Mouse (Mus musculus) liver, embryonic 11.5 days (tissue): Measurements from ENCODE around the gene Xrcc6. TPM values are rescaled to one million over a fixed set of nuclear protein-coding genes. Genes with fewer than 3 reads are reported as not detected.

Experiments used
- ATAC-seq: fragments of 200-750 bp; cut with Nextera tagmentation; replicated peaks from 2 replicates; pipeline ENCODE4 v1.8.0; 2017; ENCODE audit warnings: moderate number of reproducible peaks, mild to moderate bottlenecking, moderate TSS enrichment, moderate library complexity; ENCODE audit not compliant: low FRiP score
- DNase-seq: peaks from one replicate; pipeline ENCODE4 v3.0.0-alpha.2; 2017; ENCODE audit warnings: low spot score
- H3K27ac ChIP-seq: fragments of 300-500 bp; sonication (generic); 2 replicates; pipeline ENCODE4 v1.5.1; 2014; ENCODE audit warnings: mild to moderate bottlenecking, low read depth, low read length, control low read depth
- H3K27me3 ChIP-seq: fragments of 300-500 bp; sonication (generic); replicated peaks from 2 replicates; pipeline ENCODE4 v1.6.1; 2014; ENCODE audit warnings: low read length, mixed read lengths; ENCODE audit not compliant: control insufficient read depth, insufficient read depth
- H3K36me3 ChIP-seq: fragments of 300-500 bp; sonication (generic); 2 replicates; pipeline ENCODE4 v1.6.1; 2014; ENCODE audit warnings: mild to moderate bottlenecking, low read length, moderate library complexity, mixed read lengths; ENCODE audit not compliant: control insufficient read depth, insufficient read depth
- H3K4me1 ChIP-seq: fragments of 300-500 bp; sonication (generic); replicated peaks from 2 replicates; pipeline ENCODE4 v1.6.1; 2014; ENCODE audit warnings: low read length, mixed read lengths; ENCODE audit not compliant: control insufficient read depth, insufficient read depth
- H3K4me2 ChIP-seq: fragments of 300-500 bp; sonication (generic); 2 replicates; pipeline ENCODE4 v1.6.1; 2014; ENCODE audit warnings: mild to moderate bottlenecking, control low read depth, moderate library complexity
- H3K4me3 ChIP-seq: fragments of 300-500 bp; sonication (generic); 2 replicates; pipeline ENCODE4 v1.5.1; 2014; ENCODE audit warnings: low read depth, low read length, control low read depth
- H3K9ac ChIP-seq: fragments of 300-500 bp; sonication (generic); 2 replicates; pipeline ENCODE4 v1.6.1; 2014; ENCODE audit warnings: low read depth, low read length, control low read depth
- H3K9me3 ChIP-seq: fragments of 300-500 bp; sonication (generic); 2 replicates; pipeline ENCODE4 v1.6.1; 2016; ENCODE audit warnings: low read length, inconsistent platforms, mixed read lengths; ENCODE audit not compliant: control insufficient read depth
- WGBS: fragments of 180-500 bp; shearing (Covaris S2); extraction: QIAGEN DNeasy Blood & Tissue Kit; methylation state at CpG from one replicate; pipeline ENCODE4 v1.1.7; 2014; 5-methylcytosine and 5-hydroxymethylcytosine counted together
- polyA plus RNA-seq: library from polyadenylated mRNA; unstranded; fragments of >200 nt; fragmentation: Nextera tagmentation; extraction: Ambion mirVana; gene quantifications from 2 replicates; pipeline ENCODE4 v1.2.1, GENCODE M21; 2014

Gene Xrcc6
- polyA plus RNA-seq, 1 experiment from 2014 or later, result 133 TPM

DNA sequence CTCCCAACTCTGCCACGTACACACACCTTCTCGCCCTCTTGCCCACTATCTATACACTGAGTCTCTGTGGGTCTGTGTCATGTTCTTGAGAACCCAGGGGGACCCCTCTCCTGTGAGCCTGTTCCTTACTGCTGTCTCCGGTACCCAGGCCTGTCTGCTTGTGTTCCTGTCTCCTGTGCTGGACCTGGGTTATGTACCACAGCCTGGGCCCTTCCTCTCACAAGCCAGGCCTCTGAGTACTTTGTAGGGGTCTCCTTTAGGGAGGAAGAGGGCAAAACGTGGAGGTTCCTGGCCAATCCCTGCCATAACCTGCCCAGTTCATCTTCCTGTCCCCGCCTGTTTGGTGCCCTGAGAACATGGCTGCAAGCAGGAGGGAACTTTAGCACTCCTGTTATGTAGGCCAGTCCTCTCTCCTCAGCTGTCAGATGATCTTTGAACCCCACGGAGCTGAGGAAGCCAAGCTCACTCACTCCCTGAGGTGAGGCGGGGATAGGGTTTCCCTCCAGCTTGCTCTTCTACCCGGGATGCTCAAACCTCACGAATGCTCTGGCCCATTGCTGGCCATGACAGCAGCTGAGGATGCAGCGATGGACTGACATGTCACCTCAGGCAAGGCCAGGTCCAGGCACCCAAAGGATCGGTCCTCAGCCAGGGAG is 38.0 kb upstream of the Xrcc6 start:
- H3K36me3 ChIP-seq, result no peaks in the 10 kb centered on the region; the same call in 1 of the 2 replicates
- no peak for ATAC-seq
- no peak overlapping the region for H3K4me2 ChIP-seq
- H3K4me1 ChIP-seq, result peaks cover 9% of the 10 kb centered on the region
- no peak overlapping the region for H3K27ac ChIP-seq
- WGBS, result 76% methylated on average over 11 of the region's 11 CpGs
- DNase-seq, result no peak
- H3K9ac ChIP-seq, result no peak overlapping the region
- H3K9me3 ChIP-seq, result no peaks in the 10 kb centered on the region
- H3K27me3 ChIP-seq, result no peaks in the 10 kb centered on the region
- no peak overlapping the region for H3K4me3 ChIP-seq

DNA sequence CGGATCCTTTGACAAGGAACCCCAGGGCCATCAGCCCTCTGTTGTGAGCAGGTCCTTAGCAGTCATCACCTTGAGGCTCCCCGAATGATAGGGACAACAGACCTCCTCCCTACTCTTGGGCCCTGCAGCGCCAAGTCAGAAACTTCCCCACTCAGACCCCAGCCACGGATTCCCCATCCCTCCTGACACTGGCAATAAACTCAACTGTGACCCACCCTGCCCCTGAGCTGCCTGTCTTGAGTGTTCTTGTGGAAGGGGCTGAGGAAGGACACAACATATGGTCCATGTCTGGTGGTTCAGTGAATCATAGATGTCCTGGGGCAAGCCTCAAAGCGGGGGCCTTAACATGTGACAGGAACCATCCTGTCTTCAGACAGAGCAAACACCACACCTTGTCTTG is 36.9 kb upstream of the Xrcc6 start:
- Histone ChIP-seq H3K36me3 (no peaks in the 10 kb centered on the region; the same call in 1 of the 2 replicates), H3K4me3 (no peak overlapping the region), H3K4me1 (peaks cover 9% of the 10 kb centered on the region), H3K27me3 (no peaks in the 10 kb centered on the region), H3K4me2 (no peak overlapping the region), H3K9me3 (no peaks in the 10 kb centered on the region), H3K9ac (no peak overlapping the region), H3K27ac (no peak overlapping the region)
- ATAC-seq (no peak), DNase-seq (no peak)
- 90% methylated on average over 5 of the region's 5 CpGs for WGBS

DNA sequence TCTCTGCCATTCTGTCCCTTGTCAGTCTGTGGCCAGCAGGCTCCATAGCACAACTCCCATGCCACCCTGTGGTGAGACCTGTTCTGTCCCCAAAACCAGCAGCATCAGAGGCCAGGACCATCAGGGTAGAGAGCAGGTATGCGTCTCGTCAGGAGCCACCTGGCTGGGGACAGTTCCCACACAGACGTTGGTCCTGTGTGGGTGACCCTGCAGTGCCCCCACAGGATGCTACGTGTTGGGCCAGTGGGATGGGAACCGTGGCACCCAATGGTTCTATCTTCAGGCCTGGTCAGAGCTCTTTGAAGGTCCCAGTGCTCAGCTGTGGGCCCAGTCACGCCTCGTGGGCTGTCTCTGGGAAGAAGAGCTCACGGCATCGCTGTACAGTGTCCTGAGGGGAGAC is 36.5 kb upstream of the Xrcc6 start:
- H3K27me3 ChIP-seq, result no peaks in the 10 kb centered on the region
- H3K27ac ChIP-seq, result no peak overlapping the region
- H3K4me1 ChIP-seq, result peaks cover 9% of the 10 kb centered on the region
- DNase-seq (no peak), ATAC-seq (no peak)
- H3K9ac ChIP-seq, result no peak overlapping the region
- H3K4me3 ChIP-seq, result no peak overlapping the region
- H3K36me3 ChIP-seq, result no peaks in the 10 kb centered on the region; the same call in 1 of the 2 replicates
- H3K4me2 ChIP-seq, result no peak overlapping the region
- no peaks in the 10 kb centered on the region for H3K9me3 ChIP-seq
- WGBS, result 91% methylated on average over 9 of the region's 9 CpGs

DNA sequence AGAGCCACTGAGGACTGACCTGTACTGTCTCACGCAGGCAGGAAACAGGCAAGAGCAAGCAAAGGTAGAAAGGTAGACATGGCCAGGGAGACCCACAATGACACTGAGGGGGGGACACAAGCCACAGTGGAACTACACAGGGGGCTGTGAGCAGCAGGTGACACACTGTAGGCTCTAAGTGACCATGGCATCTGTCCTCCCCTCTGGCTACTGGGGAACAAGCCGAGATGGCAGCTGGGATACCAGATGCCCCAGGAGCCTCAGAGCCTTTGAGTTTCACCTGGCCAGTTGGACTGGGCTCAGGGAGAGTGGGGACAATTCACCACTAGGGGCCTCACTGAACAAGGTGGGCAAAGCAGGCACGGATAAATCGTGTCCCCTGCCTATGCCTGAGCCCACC is 35.3 kb upstream of the Xrcc6 start:
- 88% methylated on average over 4 of the region's 4 CpGs for WGBS
- no peaks in the 10 kb centered on the region for H3K9me3 ChIP-seq
- ATAC-seq (no peak), DNase-seq (no peak)
- H3K4me1 ChIP-seq, result peaks cover 9% of the 10 kb centered on the region
- H3K9ac ChIP-seq, result no peak overlapping the region
- no peak overlapping the region for H3K27ac ChIP-seq
- H3K4me3 ChIP-seq, result no peak overlapping the region
- H3K4me2 ChIP-seq, result no peak overlapping the region
- no peaks in the 10 kb centered on the region for H3K27me3 ChIP-seq
- no peaks in the 10 kb centered on the region; the same call in 1 of the 2 replicates for H3K36me3 ChIP-seq

DNA sequence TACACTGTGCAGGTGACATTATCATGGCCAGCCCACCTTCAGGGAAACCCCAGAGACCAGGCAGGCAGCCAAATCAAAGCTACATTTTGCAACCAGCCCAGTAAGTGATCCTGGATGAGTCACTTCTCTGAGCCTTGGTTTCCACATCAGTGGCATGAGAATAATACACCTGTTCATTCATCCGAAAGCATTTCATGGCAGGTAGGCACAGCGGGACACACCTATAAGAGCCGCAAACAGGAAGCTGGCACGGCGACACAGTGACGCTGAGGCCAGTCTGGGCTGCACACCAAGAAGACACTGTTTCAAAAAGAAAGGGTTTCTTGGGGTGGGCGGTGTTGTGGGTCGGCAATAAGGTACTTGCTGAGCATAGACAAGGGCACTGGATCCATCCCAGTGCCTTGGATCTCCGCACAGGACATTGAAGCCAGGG is 33.5 kb upstream of the Xrcc6 start:
- DNase-seq, result no peak

DNA sequence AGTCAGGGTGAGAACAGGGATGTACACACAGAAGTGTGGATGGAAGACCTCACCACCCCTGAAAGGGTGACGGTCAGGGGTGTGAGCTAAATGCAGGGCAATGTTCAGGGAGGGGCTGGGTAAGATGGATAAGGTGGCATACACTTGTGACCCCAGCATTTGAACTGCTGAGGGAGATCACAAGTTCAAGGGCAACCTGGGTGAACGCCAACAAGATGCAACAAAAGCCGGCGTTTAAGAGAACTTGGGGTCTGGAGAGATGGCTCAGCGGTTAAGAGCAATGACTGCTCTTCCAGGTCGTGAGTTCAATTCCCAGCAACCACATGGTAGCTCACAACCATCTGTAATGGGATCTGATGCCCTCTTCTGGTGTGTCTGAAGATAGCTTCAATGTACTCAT is 32.9 kb upstream of the Xrcc6 start:
- H3K36me3 ChIP-seq, result no peaks in the 10 kb centered on the region; the same call in 1 of the 2 replicates
- H3K9me3 ChIP-seq, result no peaks in the 10 kb centered on the region
- WGBS, result 90% methylated on average over 6 of the region's 6 CpGs
- DNase-seq (no peak), ATAC-seq (no peak)
- no peaks in the 10 kb centered on the region for H3K27me3 ChIP-seq
- H3K27ac ChIP-seq, result no peak overlapping the region
- H3K4me2 ChIP-seq, result no peak overlapping the region
- no peak overlapping the region for H3K4me3 ChIP-seq
- H3K4me1 ChIP-seq, result peaks cover 5% of the 10 kb centered on the region
- H3K9ac ChIP-seq, result no peak overlapping the region

More for the DNA sequence above, 33.5 kb upstream of the Xrcc6 start:
- WGBS, result 94% methylated on average over 9 of the region's 9 CpGs
- no peaks in the 10 kb centered on the region; the same call in 1 of the 2 replicates for H3K36me3 ChIP-seq
- H3K4me1 ChIP-seq, result peaks cover 6% of the 10 kb centered on the region
- no peaks in the 10 kb centered on the region for H3K9me3 ChIP-seq
- no peak overlapping the region for H3K9ac ChIP-seq
- H3K4me3 ChIP-seq, result no peak overlapping the region
- no peak overlapping the region for H3K4me2 ChIP-seq
- ATAC-seq, result no peak
- H3K27me3 ChIP-seq, result no peaks in the 10 kb centered on the region
- no peak overlapping the region for H3K27ac ChIP-seq

DNA sequence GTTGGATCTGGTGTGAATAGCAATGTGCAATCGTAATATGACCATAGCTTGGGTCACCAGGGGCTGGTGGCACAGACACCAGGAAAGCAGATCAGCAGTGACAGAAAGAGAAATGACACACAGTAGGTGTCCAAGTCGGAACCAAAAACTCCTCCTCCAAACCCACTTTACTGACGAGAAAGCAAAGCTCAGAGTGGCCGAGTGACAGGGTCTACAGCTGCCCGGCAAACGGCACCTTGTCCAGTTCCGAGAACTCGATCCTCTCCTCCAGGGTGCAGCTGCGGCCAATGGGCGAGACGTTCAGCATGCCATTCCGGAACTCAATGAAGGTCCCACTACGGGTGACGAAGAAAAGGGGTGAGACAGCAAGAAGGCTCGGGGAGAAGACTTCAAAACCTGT is 32.2 kb upstream of the Xrcc6 start:
- Histone ChIP-seq H3K27me3 (no peaks in the 10 kb centered on the region), H3K27ac (no peak overlapping the region), H3K9me3 (no peaks in the 10 kb centered on the region), H3K4me1 (peaks cover 5% of the 10 kb centered on the region), H3K36me3 (no peaks in the 10 kb centered on the region; the same call in 1 of the 2 replicates), H3K4me2 (no peak overlapping the region), H3K9ac (no peak overlapping the region), H3K4me3 (no peak overlapping the region)
- ATAC-seq, result no peak
- 93% methylated on average over 15 of the region's 15 CpGs for WGBS
- DNase-seq, result no peak

DNA sequence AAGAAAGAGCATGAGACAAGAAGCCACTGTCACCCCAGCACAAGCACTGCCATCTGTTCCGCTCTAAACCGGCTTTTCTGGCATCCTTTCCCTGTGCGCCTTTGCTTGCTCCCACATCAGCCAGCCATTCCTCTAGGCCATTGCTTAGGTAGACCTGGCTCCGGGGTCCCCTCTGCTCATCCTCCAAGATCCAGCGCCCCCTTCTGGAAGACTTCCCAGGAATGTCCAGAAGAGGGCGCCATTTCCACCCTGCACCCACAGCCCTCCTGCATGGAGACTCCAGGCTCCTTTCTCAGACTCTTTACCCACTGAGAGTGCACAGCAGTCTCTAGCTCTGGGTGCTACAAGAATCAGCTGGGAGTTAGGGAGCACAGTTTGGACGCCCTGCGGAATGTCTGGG is 31.2 kb upstream of the Xrcc6 start:
- Histone ChIP-seq H3K27ac (no peak overlapping the region), H3K9me3 (no peaks in the 10 kb centered on the region), H3K4me2 (no peak overlapping the region), H3K4me1 (peaks cover 5% of the 10 kb centered on the region), H3K4me3 (no peak overlapping the region), H3K9ac (no peak overlapping the region), H3K27me3 (no peaks in the 10 kb centered on the region), H3K36me3 (no peaks in the 10 kb centered on the region; the same call in 1 of the 2 replicates)
- 54% methylated on average over 8 of the region's 8 CpGs for WGBS
- ATAC-seq (no peak), DNase-seq (no peak)

DNA sequence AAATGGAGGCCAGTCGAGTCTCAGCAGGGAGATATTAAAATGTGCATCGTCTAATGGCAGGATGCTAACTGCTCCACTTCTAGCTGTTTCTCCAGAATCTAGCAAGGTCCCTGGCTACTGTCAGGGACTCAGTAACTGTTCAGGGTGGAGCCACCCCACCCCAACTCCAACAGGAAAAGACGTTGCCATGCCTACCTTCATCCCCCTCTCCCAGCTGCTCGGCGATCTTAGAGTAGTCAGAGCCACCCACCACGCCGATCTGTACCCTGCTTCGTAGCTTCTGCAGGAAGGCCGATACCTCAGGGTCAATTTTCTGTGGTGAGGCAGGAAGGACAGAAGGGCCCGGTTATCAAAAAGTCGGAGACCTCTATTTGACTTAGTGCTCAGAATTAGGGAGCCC is 30.0 kb upstream of the Xrcc6 start:
- no peak overlapping the region for H3K4me2 ChIP-seq
- no peaks in the 10 kb centered on the region for H3K27me3 ChIP-seq
- no peak overlapping the region for H3K27ac ChIP-seq
- H3K9me3 ChIP-seq, result no peaks in the 10 kb centered on the region
- H3K9ac ChIP-seq, result no peak overlapping the region
- peaks cover 5% of the 10 kb centered on the region for H3K4me1 ChIP-seq
- no peaks in the 10 kb centered on the region; the same call in 1 of the 2 replicates for H3K36me3 ChIP-seq
- 83% methylated on average over 11 of the region's 11 CpGs for WGBS
- DNase-seq (no peak), ATAC-seq (no peak)
- H3K4me3 ChIP-seq, result no peak overlapping the region
